In the genomic region with DNA sequence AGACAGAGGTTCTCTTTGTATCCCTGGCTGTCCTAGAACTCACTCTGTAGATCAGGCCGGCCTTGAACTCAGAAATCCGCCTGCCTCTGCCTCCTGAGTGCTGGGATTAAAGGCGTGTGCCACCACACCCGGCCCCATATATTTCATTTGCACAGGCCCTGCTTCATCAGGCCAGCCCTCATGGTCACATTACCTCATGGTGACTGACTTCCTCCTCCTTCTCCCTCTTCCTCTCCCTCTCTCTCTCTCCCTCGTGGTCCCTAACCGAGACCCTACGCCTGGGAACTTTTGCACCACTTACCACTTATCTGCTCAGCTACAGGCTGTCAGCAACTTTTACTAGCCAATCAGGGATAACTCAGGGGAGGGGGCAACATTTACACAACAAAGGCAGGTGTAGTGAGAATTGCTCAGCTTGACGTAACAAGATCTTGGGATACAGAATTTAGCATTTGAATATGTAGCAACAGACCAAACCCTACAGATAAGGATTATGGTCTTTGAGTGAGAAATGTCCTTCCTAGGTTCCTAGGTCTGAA, we compare ENCODE assay signal across 1 mouse cellular context.
TF ChIP-seq lines count a peak whose summit lies in the region.

No protein-coding gene starts in this region.

TF ChIP-seq in ES-E14, 5 proteins besides CTCF, POLR2A, EP300 and RAD21 (continued from another document):
- 0 out of 2 replicates have a peak, but pooled peaks have one; percentile 13 for TF ChIP-seq MAFK (IDR thresholded peaks at IDR 0.05; ENCODE audit: insufficient read depth, low read depth, low read length)
- no peak for TF ChIP-seq HCFC1 (IDR thresholded peaks at IDR 0.05; ENCODE audit: borderline replicate concordance, insufficient read depth, low read length)
- no peak for TF ChIP-seq ZNF384 (IDR thresholded peaks at IDR 0.05; ENCODE audit: low read depth, low read length)
